Mouse (Mus musculus) bone marrow, adult 2 months (tissue): ENCODE results near the gene Gstm2. TPM values are rescaled to one million over a fixed set of nuclear protein-coding genes. Genes with fewer than 3 reads are reported as not detected.
"Not testable (repeated sequence)": the region's sequence is repeated elsewhere in the genome, so short reads cannot be mapped to it uniquely, and the experiment has no call there.

Source experiments
- H3K27ac ChIP-seq: fragments of 200-500 bp; 2 replicates; pipeline ENCODE4 v1.5.1; 2012; ENCODE audit warnings: low read depth, mild to moderate bottlenecking, control low read depth, inconsistent platforms, low read length; ENCODE audit not compliant: control insufficient read depth, poor library complexity, insufficient read depth
- H3K4me1 ChIP-seq: fragments of 200-500 bp; 2 replicates; pipeline ENCODE4 v1.6.1; 2011; ENCODE audit warnings: low read length; ENCODE audit not compliant: control insufficient read depth, insufficient read depth
- H3K4me3 ChIP-seq: fragments of 200-500 bp; replicated peaks from 2 replicates; pipeline ENCODE3; 2011; ENCODE audit warnings: mild to moderate bottlenecking, low read depth, low read length, control low read depth; ENCODE audit not compliant: control insufficient read depth
- CTCF ChIP-seq: fragments of 200-500 bp; IDR thresholded peaks from 2 replicates; pipeline ENCODE4 v1.5.1; 2011; ENCODE audit warnings: low read length, control low read depth; ENCODE audit not compliant: control insufficient read depth, insufficient read depth
- POLR2A ChIP-seq: fragments of 200-500 bp; IDR thresholded peaks from 2 replicates; pipeline ENCODE4 v1.6.1; 2011; ENCODE audit warnings: low read depth, mild to moderate bottlenecking, control low read depth, low read length, borderline replicate concordance; ENCODE audit not compliant: control insufficient read depth
- WGBS: fragments of 180-500 bp; shearing (Covaris S2); methylation state at CpG from one replicate; pipeline ENCODE4 v1.1.7; 2018; 5-methylcytosine and 5-hydroxymethylcytosine counted together
- polyA plus RNA-seq: library from polyadenylated mRNA; stranded (reverse); fragments of >200 nt; gene quantifications from 2 replicates; pipeline ENCODE4 v1.2.4, GENCODE M21; 2011; ENCODE audit warnings: low replicate concordance; ENCODE audit not compliant: missing spikeins, insufficient read depth, insufficient read length

The Gstm2 gene
- polyA plus RNA-seq, 1 experiment: 10.5 TPM

- TF ChIP-seq POLR2A: no peak
- no peak for TF ChIP-seq CTCF
- Histone ChIP-seq H3K4me3 (no peak overlapping the region), H3K27ac (no peak overlapping the region), H3K4me1 (no peaks in the 10 kb centered on the region)
- 68% methylated on average over 3 of the region's 3 CpGs for WGBS
Measured at GRCm38 (mm10) chr3:107981261-107981660, 5.0 kb downstream of the Gstm2 start.

GRCm38 (mm10) chr3:107977691-107978090 is 8.6 kb downstream of the Gstm2 start:
- Histone ChIP-seq H3K4me1 (no peaks in the 10 kb centered on the region), H3K27ac (no peak overlapping the region), H3K4me3 (no peak overlapping the region)
- TF ChIP-seq CTCF: no peak
- TF ChIP-seq POLR2A: no peak
- 69% methylated on average over 3 of the region's 3 CpGs for WGBS

GRCm38 (mm10) chr3:107974237-107974636 is 12.0 kb downstream of the Gstm2 start:
- Histone ChIP-seq H3K4me3 (no peak overlapping the region), H3K27ac (no peak overlapping the region), H3K4me1 (no peaks in the 10 kb centered on the region)
- TF ChIP-seq POLR2A (no peak), CTCF (no peak)
- WGBS: 83% methylated on average over 1 of the region's 1 CpGs

GRCm38 (mm10) chr3:107972070-107972469 is 14.2 kb downstream of the Gstm2 start:
- H3K27ac ChIP-seq: no peak overlapping the region
- no peaks in the 10 kb centered on the region for H3K4me1 ChIP-seq
- 88% methylated on average over 3 of the region's 3 CpGs for whole genome bisulfite sequencing
- no peak overlapping the region for H3K4me3 ChIP-seq
- no peak for TF ChIP-seq CTCF
- TF ChIP-seq POLR2A: no peak

GRCm38 (mm10) chr3:107971101-107971500 is 15.2 kb downstream of the Gstm2 start:
- H3K4me1 ChIP-seq, H3K27ac ChIP-seq, H3K4me3 ChIP-seq: not testable (repeated sequence)
- 67% methylated on average over 3 of the region's 3 CpGs for WGBS

GRCm38 (mm10) chr3:107968724-107969395 is 17.4 kb downstream of the Gstm2 start, which contains the start of gene Gstm3:
TSS of gene Gstm3 (minus strand) at chr3:107969283.
- TF ChIP-seq POLR2A: no peak
- no peak for TF ChIP-seq CTCF
- H3K4me1 ChIP-seq: no peaks in the 10 kb centered on the region; the same call in 1 of the 2 replicates
- no peak within 1 kb of the TSS for H3K4me3 ChIP-seq
- 72% methylated on average over 13 of the region's 13 CpGs for WGBS
- no peak within 1 kb of the TSS for H3K27ac ChIP-seq

GRCm38 (mm10) chr3:107966631-107967030 is 19.6 kb downstream of the Gstm2 start:
- WGBS: 87% methylated on average over 5 of the region's 5 CpGs
- Histone ChIP-seq H3K27ac (no peak overlapping the region), H3K4me1 (no peaks in the 10 kb centered on the region; the same call in 1 of the 2 replicates), H3K4me3 (no peak overlapping the region)
- no peak for TF ChIP-seq POLR2A
- TF ChIP-seq CTCF: no peak

- Histone ChIP-seq H3K4me1 (no peaks in the 10 kb centered on the region; the same call in 1 of the 2 replicates), H3K4me3 (no peak overlapping the region), H3K27ac (no peak overlapping the region)
- TF ChIP-seq CTCF (no peak), POLR2A (no peak)
- WGBS: 77% methylated on average over 1 of the region's 1 CpGs
Measured at GRCm38 (mm10) chr3:107965592-107965991, 20.7 kb downstream of the Gstm2 start.

- 41% methylated on average over 5 of the region's 5 CpGs for WGBS
- TF ChIP-seq CTCF (no peak), POLR2A (no peak)
- H3K27ac ChIP-seq: no peak overlapping the region
- no peak overlapping the region for H3K4me3 ChIP-seq
- H3K4me1 ChIP-seq: no peaks in the 10 kb centered on the region; the same call in 1 of the 2 replicates
Measured at GRCm38 (mm10) chr3:107964656-107965308, 21.5 kb downstream of the Gstm2 start.
